Mouse (Mus musculus) cerebellum, adult 2 months (tissue): ENCODE results near the gene Grb10.

Experiments used
- CTCF ChIP-seq: fragments of 200-500 bp; IDR thresholded peaks from 2 replicates; pipeline ENCODE4 v1.5.1; 2011; ENCODE audit warnings: low read depth, mild to moderate bottlenecking, control low read depth, low read length, moderate library complexity, borderline replicate concordance; ENCODE audit not compliant: insufficient read depth
- POLR2A ChIP-seq: fragments of 200-500 bp; IDR thresholded peaks from 2 replicates; pipeline ENCODE4 v1.6.1; 2011; ENCODE audit warnings: low read length, control low read depth, borderline replicate concordance; ENCODE audit not compliant: insufficient read depth

DNA sequence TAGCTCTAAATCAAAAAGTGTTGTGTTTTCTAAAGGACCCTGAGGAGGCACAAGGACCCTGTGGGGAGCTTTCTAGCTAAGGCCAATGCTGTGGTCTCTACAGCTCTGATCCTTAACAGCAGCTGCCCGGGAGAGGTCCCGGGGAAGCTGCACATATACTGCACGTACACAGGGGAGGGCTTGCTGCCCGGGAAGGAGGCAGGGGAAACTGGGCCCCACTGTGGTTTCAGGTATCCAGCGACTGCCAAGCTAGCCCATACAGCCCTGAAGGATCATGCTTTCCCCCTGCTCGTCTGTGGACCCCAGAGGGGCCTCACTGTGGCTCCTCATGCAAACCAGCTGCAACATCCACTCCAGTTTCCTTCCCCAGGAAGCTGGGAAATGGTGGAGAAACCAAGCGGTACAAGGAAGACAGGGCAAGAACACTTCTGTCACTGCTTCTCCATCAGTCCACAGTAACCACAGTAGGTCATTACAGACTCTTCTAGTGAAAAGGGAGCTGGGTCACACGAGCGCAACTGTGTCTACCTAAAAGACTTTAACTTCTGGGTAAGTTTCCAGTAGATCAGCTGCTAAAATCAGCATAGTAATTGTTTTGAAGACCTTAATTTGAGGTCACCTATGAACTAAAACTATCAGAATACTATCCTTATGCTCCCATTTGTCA, 90.0 kb downstream of the Grb10 start:
- TF ChIP-seq CTCF (no peak), POLR2A (no peak)
